Mouse (Mus musculus) cortical plate, adult 2 months (tissue): ENCODE measurements at regions not wholly inside any gene's neighbourhood (a gene's known extent, or its start where the extent isn't known, plus 50 kb on each side); places are given as distances from the start of the nearest gene placed in this dataset.

Experiments
- CTCF ChIP-seq: fragments of 200-500 bp; IDR thresholded peaks from 2 replicates; pipeline ENCODE4 v1.5.1; 2011; ENCODE audit warnings: mild to moderate bottlenecking, control low read depth, low read length; ENCODE audit not compliant: insufficient read depth; ENCODE audit errors: extremely low read depth
- POLR2A ChIP-seq: fragments of 200-500 bp; IDR thresholded peaks from 2 replicates; pipeline ENCODE4 v1.6.1; 2011; ENCODE audit warnings: mild to moderate bottlenecking, low read length, control low read depth; ENCODE audit not compliant: insufficient read depth; ENCODE audit errors: extremely low read depth

GRCm38 (mm10) chr1:43250281-43250680, 53.5 kb upstream of the Fhl2 start:
- no peak for TF ChIP-seq POLR2A
- no peak for TF ChIP-seq CTCF
